Mouse (Mus musculus): ENCODE measurements around the gene Lhx5. TPM values are rescaled to one million over a fixed set of nuclear protein-coding genes. Genes with fewer than 3 reads are reported as not detected.

Gene Lhx5
- polyA plus RNA-seq (2011; ENCODE audit: insufficient read depth, insufficient read length, low read depth, missing spikeins) = 0.24 TPM in 1 of 2 replicates, not detected in the other

- no peak for TF ChIP-seq CTCF (IDR thresholded peaks at IDR 0.05; ENCODE audit: low read depth, low read length)
- H3K36me3 ChIP-seq (ENCODE audit: control insufficient read depth, insufficient read depth, low read length, poor library complexity, severe bottlenecking) = no peaks in the 10 kb centered on the region
- no peaks in the 10 kb centered on the region for H3K9me3 ChIP-seq (replicated peaks; ENCODE audit: control insufficient read depth, insufficient read depth, low read length, poor library complexity, severe bottlenecking)
- no peak within 1 kb of the TSS for H3K9ac ChIP-seq (ENCODE audit: low read depth, poor library complexity, severe bottlenecking)
- no peaks in the 10 kb centered on the region for H3K4me1 ChIP-seq (ENCODE audit: control insufficient read depth, insufficient read depth, low read length)
- peak within 1 kb of the TSS; percentile 22 for H3K4me3 ChIP-seq (ENCODE audit: low read depth, low read length)
- no peak within 1 kb of the TSS for H3K27ac ChIP-seq (ENCODE audit: insufficient read depth, low read length)
- H3K27me3 ChIP-seq (ENCODE audit: control insufficient read depth, insufficient read depth, low read length, poor library complexity, severe bottlenecking) = peaks cover 50% of the 10 kb centered on the region
Measured at GRCm38 (mm10) chr5:120431649-120432485, at the start of gene Lhx5. Lhx5 (plus strand) TSS chr5:120431699.

GRCm38 (mm10) chr5:120386361-120386760 lies 45.1 kb upstream of the Lhx5 start:
- TF ChIP-seq CTCF (IDR thresholded peaks at IDR 0.05; ENCODE audit: low read depth, low read length) (no peak), POLR2A (IDR thresholded peaks at IDR 0.05; ENCODE audit: insufficient read depth, low read length) (no peak), EP300 (IDR thresholded peaks at IDR 0.05; ENCODE audit: insufficient read depth, low read depth, low read length) (no peak)
- H3K9me3 ChIP-seq (replicated peaks; ENCODE audit: control insufficient read depth, insufficient read depth, low read length, poor library complexity, severe bottlenecking) = no peaks in the 10 kb centered on the region
- H3K27ac ChIP-seq (ENCODE audit: insufficient read depth, low read length) = no peak overlapping the region
- no peaks in the 10 kb centered on the region for H3K36me3 ChIP-seq (ENCODE audit: control insufficient read depth, insufficient read depth, low read length, poor library complexity, severe bottlenecking)
- no peak overlapping the region for H3K4me3 ChIP-seq (ENCODE audit: low read depth, low read length)
- no peak overlapping the region for H3K9ac ChIP-seq (ENCODE audit: low read depth, poor library complexity, severe bottlenecking)
- H3K27me3 ChIP-seq (ENCODE audit: control insufficient read depth, insufficient read depth, low read length, poor library complexity, severe bottlenecking) = no peaks in the 10 kb centered on the region
- no peaks in the 10 kb centered on the region for H3K4me1 ChIP-seq (ENCODE audit: control insufficient read depth, insufficient read depth, low read length)

GRCm38 (mm10) chr5:120388765-120389164 lies 42.7 kb upstream of the Lhx5 start:
- Histone ChIP-seq H3K27me3 (ENCODE audit: control insufficient read depth, insufficient read depth, low read length, poor library complexity, severe bottlenecking) (no peaks in the 10 kb centered on the region), H3K27ac (ENCODE audit: insufficient read depth, low read length) (no peak overlapping the region), H3K4me1 (ENCODE audit: control insufficient read depth, insufficient read depth, low read length) (no peaks in the 10 kb centered on the region), H3K36me3 (ENCODE audit: control insufficient read depth, insufficient read depth, low read length, poor library complexity, severe bottlenecking) (no peaks in the 10 kb centered on the region), H3K9ac (ENCODE audit: low read depth, poor library complexity, severe bottlenecking) (no peak overlapping the region), H3K4me3 (ENCODE audit: low read depth, low read length) (no peak overlapping the region), H3K9me3 (replicated peaks; ENCODE audit: control insufficient read depth, insufficient read depth, low read length, poor library complexity, severe bottlenecking) (no peaks in the 10 kb centered on the region)
- TF ChIP-seq POLR2A (IDR thresholded peaks at IDR 0.05; ENCODE audit: insufficient read depth, low read length) (no peak), CTCF (IDR thresholded peaks at IDR 0.05; ENCODE audit: low read depth, low read length) (no peak), EP300 (IDR thresholded peaks at IDR 0.05; ENCODE audit: insufficient read depth, low read depth, low read length) (no peak)

GRCm38 (mm10) chr5:120389973-120390372 lies 41.5 kb upstream of the Lhx5 start:
- H3K9me3 ChIP-seq (replicated peaks; ENCODE audit: control insufficient read depth, insufficient read depth, low read length, poor library complexity, severe bottlenecking) = no peaks in the 10 kb centered on the region
- no peak for TF ChIP-seq CTCF (IDR thresholded peaks at IDR 0.05; ENCODE audit: low read depth, low read length)
- TF ChIP-seq EP300 (IDR thresholded peaks at IDR 0.05; ENCODE audit: insufficient read depth, low read depth, low read length) = no peak
- no peak for TF ChIP-seq POLR2A (IDR thresholded peaks at IDR 0.05; ENCODE audit: insufficient read depth, low read length)
- H3K36me3 ChIP-seq (ENCODE audit: control insufficient read depth, insufficient read depth, low read length, poor library complexity, severe bottlenecking) = no peaks in the 10 kb centered on the region
- no peak overlapping the region for H3K4me3 ChIP-seq (ENCODE audit: low read depth, low read length)
- no peaks in the 10 kb centered on the region for H3K27me3 ChIP-seq (ENCODE audit: control insufficient read depth, insufficient read depth, low read length, poor library complexity, severe bottlenecking)
- H3K4me1 ChIP-seq (ENCODE audit: control insufficient read depth, insufficient read depth, low read length) = no peaks in the 10 kb centered on the region
- H3K9ac ChIP-seq (ENCODE audit: low read depth, poor library complexity, severe bottlenecking) = no peak overlapping the region
- no peak overlapping the region for H3K27ac ChIP-seq (ENCODE audit: insufficient read depth, low read length)

- Histone ChIP-seq H3K9me3 (replicated peaks; ENCODE audit: control insufficient read depth, insufficient read depth, low read length, poor library complexity, severe bottlenecking) (no peaks in the 10 kb centered on the region), H3K9ac (ENCODE audit: low read depth, poor library complexity, severe bottlenecking) (no peak overlapping the region), H3K36me3 (ENCODE audit: control insufficient read depth, insufficient read depth, low read length, poor library complexity, severe bottlenecking) (no peaks in the 10 kb centered on the region), H3K4me1 (ENCODE audit: control insufficient read depth, insufficient read depth, low read length) (no peaks in the 10 kb centered on the region), H3K27ac (ENCODE audit: insufficient read depth, low read length) (no peak overlapping the region), H3K4me3 (ENCODE audit: low read depth, low read length) (peak overlapping the region; percentile 42), H3K27me3 (ENCODE audit: control insufficient read depth, insufficient read depth, low read length, poor library complexity, severe bottlenecking) (no peaks in the 10 kb centered on the region)
- TF ChIP-seq CTCF (IDR thresholded peaks at IDR 0.05; ENCODE audit: low read depth, low read length) (no peak), EP300 (IDR thresholded peaks at IDR 0.05; ENCODE audit: insufficient read depth, low read depth, low read length) (no peak), POLR2A (IDR thresholded peaks at IDR 0.05; ENCODE audit: insufficient read depth, low read length) (no peak)
Measured at GRCm38 (mm10) chr5:120393871-120394667, 37.4 kb upstream of the Lhx5 start.

- H3K27ac ChIP-seq (ENCODE audit: insufficient read depth, low read length) = no peak overlapping the region
- H3K9ac ChIP-seq (ENCODE audit: low read depth, poor library complexity, severe bottlenecking) = no peak overlapping the region
- H3K9me3 ChIP-seq (replicated peaks; ENCODE audit: control insufficient read depth, insufficient read depth, low read length, poor library complexity, severe bottlenecking) = no peaks in the 10 kb centered on the region
- H3K27me3 ChIP-seq (ENCODE audit: control insufficient read depth, insufficient read depth, low read length, poor library complexity, severe bottlenecking) = no peaks in the 10 kb centered on the region
- H3K4me3 ChIP-seq (ENCODE audit: low read depth, low read length) = no peak overlapping the region
- H3K36me3 ChIP-seq (ENCODE audit: control insufficient read depth, insufficient read depth, low read length, poor library complexity, severe bottlenecking) = no peaks in the 10 kb centered on the region
- H3K4me1 ChIP-seq (ENCODE audit: control insufficient read depth, insufficient read depth, low read length) = no peaks in the 10 kb centered on the region
- no peak for TF ChIP-seq CTCF (IDR thresholded peaks at IDR 0.05; ENCODE audit: low read depth, low read length)
- TF ChIP-seq EP300 (IDR thresholded peaks at IDR 0.05; ENCODE audit: insufficient read depth, low read depth, low read length) = no peak
- TF ChIP-seq POLR2A (IDR thresholded peaks at IDR 0.05; ENCODE audit: insufficient read depth, low read length) = no peak
Measured at GRCm38 (mm10) chr5:120397988-120398387, 33.5 kb upstream of the Lhx5 start.
